Mouse (Mus musculus) kidney, postnatal 10 days (tissue): Measurements from ENCODE around the gene Cel.

Experiments
- DNase-seq: peaks from one replicate; pipeline ENCODE4 v3.0.0; 2021; ENCODE audit warnings: mixed read lengths

Gene Cel

GRCm38 (mm10) chr2:28536766-28537633 is 26.2 kb downstream of the Cel start:
- DNase-seq = no peak

- peak; percentile 66 for DNase-seq
Observed at GRCm38 (mm10) chr2:28536166-28536565, 27.0 kb downstream of the Cel start.

GRCm38 (mm10) chr2:28535650-28536049 is 27.6 kb downstream of the Cel start:
- DNase-seq = peak; percentile 51

GRCm38 (mm10) chr2:28535263-28535540 is 28.0 kb downstream of the Cel start:
- no peak for DNase-seq

GRCm38 (mm10) chr2:28534436-28535262 is 28.6 kb downstream of the Cel start:
- DNase-seq = peak; percentile 77

- no peak for DNase-seq
Observed at GRCm38 (mm10) chr2:28533901-28534435, 29.2 kb downstream of the Cel start.

GRCm38 (mm10) chr2:28532938-28533771 is 30.0 kb downstream of the Cel start:
- DNase-seq = peak; percentile 93

- no peak for DNase-seq
Observed at GRCm38 (mm10) chr2:28530311-28530710, 32.9 kb downstream of the Cel start.

GRCm38 (mm10) chr2:28529856-28530255 is 33.3 kb downstream of the Cel start:
- DNase-seq = no peak

GRCm38 (mm10) chr2:28528354-28528730 is 34.9 kb downstream of the Cel start:
- DNase-seq = no peak

- DNase-seq = no peak
Observed at GRCm38 (mm10) chr2:28527436-28528353, 35.5 kb downstream of the Cel start.

GRCm38 (mm10) chr2:28525943-28526876 is 37.0 kb downstream of the Cel start:
- DNase-seq = peak; percentile 27

- peak; percentile 68 for DNase-seq
Observed at GRCm38 (mm10) chr2:28525219-28525942, 37.8 kb downstream of the Cel start.

- no peak for DNase-seq
Observed at GRCm38 (mm10) chr2:28524406-28524805, 38.8 kb downstream of the Cel start.

GRCm38 (mm10) chr2:28523643-28524117 is 39.5 kb downstream of the Cel start:
- DNase-seq = peak; percentile 93

- DNase-seq = no peak
Observed at GRCm38 (mm10) chr2:28522166-28522565, 41.0 kb downstream of the Cel start.

- DNase-seq = no peak
Observed at GRCm38 (mm10) chr2:28521571-28522151, 41.5 kb downstream of the Cel start.

GRCm38 (mm10) chr2:28520581-28520980 is 42.6 kb downstream of the Cel start:
- DNase-seq = no peak

- DNase-seq = no peak
Observed at GRCm38 (mm10) chr2:28518231-28518630, 45.0 kb downstream of the Cel start.
